Mouse (Mus musculus) thymus, postnatal 4 days (tissue): Measurements from ENCODE around the gene Pex14.

Experiments used
- DNase-seq: peaks from one replicate; pipeline ENCODE4 v3.0.0; 2021

The Pex14 gene

DNA sequence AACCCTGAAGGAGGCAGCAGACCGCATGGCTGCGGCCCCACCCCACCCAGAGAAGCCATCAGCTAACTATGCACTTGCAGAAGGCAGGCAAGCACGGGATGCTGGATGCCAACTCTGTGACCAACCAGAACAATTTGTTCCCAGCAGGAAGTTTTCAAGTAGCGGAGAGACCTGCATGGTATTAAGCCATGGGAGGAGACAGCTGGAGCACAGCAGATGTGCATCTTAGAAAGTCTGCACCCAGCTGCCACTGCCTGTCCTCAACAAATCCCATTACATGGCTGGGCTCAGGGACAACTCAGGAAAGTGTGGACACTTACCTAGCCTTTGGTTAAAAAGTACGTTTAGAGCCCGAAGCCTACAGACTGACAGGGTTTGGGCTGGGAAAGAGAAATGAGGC lies 117.4 kb downstream of the Pex14 start:
- DNase-seq = no peak

DNA sequence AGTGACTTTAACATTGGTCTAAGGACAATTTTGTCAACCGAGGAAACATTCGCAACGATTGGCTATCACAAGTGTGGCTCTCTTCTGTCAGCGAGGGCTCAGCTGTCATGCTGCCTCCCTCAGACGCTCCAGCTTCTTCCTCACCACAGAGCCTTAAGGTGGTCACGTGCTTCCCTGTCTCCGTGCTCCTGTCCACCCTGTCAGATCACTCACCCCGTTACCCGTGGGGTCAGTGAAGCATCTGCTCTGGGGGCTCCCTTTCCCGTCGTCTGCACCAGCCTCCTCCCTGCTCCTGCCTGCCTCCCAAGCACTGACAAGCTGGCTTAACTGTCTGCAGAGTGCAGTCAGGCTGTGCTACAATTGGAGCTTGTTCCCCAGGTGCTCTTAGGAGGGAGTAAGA lies 119.8 kb downstream of the Pex14 start:
- no peak for DNase-seq

DNA sequence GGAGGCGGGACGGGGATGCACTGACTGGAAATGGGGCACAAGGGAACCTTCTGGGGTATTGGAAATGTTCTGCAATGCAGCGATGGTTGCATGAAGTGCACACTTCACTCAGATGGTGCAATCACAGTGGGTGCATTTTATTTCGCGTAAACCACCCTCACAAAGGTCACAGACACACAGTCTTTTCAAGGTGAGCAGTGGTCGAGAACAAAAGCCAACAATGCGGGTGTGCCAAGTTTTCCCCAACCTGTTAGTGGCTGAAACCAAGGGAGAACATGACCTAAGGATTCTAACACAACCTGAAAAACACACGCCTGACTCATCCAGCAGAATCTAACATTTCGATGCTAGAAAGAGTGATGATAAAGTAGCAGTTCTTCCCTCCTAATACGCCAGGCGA lies 120.8 kb downstream of the Pex14 start:
- DNase-seq = no peak

DNA sequence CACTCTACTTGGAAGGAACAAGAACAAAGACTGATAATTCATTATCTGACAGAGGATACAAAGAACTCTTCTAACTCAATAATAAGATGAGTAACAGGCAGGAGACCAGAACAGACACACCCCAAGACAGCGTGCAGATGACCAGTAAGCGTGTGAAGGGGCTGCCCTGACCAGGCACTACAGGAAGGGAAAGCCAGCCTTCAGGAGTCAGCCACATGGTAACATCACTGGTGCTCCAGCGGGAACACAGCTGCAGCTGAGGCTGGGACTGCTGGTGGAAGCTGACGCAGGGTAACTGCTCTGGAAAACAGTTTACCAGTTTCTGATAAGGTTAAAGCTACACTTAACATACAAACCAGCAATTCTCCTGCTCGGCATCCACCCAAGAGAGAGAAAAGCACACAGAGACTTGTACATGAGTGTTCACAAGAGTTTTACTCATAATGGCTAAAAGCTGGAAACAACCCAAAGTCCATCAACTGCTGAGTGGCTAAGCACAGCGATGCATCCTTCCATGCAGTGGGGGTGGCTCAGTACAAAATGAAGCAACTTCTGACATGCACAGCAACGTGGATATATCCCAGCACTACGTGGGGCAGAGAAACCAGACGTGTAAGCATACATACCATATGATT lies 121.3 kb downstream of the Pex14 start:
- DNase-seq = no peak

DNA sequence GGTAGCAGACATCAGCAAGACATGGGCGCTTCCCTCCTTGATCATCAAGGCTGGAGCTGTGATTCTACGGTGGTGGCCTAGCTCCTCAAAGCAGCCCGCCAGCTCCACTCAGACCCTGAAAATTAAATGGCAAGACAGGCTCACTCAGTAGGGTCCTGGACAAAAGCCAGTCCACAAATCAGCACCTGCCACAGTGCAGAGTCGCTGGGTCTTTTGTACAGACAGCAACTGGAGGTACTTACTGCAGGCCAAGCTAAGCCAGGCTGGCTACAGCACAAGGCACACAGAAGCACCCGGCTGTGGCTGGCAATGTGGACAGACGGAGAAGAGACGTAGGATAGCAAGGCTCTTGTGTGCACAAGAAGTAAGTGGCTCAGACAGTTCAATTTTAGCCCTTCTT lies 124.8 kb downstream of the Pex14 start:
- no peak for DNase-seq

DNA sequence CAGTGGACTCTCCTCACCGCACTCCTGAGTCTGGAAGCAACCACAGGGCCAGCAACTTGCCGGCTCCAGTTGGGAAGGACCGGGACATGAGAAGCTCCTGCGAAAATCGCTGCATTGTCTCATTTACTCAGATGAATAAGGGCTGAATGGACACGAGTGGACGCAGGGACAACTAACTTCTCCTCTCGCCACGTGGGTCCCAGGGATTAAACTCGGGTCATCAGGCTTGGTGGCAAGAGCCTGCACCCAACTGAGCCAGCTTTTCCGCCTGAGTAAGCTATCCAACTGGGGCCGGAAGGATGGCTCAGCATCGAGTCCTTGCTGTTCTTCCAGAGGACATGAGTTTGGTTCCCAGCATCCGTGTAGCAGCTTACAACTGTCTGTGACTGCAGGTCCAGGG lies 126.3 kb downstream of the Pex14 start:
- no peak for DNase-seq

DNA sequence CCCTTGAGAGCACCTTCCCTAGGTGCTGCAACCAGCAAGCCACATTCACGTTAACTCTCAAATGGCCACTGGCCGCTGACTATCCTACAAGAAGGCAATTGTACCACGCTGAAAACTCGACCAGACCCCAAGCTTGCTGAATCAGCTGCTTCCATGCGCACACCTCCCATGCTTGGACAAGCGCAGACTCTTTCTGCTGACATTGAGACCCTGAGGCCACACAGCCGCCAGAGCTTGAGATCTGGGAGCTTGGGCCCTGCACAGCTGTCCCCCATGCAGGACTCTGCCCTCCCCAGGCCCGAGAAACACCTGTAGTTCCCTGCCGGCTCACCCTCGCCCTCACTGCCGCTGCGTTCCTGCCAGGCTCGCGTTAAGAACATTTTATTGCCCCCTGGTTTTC lies 127.0 kb downstream of the Pex14 start:
- no peak for DNase-seq

DNA sequence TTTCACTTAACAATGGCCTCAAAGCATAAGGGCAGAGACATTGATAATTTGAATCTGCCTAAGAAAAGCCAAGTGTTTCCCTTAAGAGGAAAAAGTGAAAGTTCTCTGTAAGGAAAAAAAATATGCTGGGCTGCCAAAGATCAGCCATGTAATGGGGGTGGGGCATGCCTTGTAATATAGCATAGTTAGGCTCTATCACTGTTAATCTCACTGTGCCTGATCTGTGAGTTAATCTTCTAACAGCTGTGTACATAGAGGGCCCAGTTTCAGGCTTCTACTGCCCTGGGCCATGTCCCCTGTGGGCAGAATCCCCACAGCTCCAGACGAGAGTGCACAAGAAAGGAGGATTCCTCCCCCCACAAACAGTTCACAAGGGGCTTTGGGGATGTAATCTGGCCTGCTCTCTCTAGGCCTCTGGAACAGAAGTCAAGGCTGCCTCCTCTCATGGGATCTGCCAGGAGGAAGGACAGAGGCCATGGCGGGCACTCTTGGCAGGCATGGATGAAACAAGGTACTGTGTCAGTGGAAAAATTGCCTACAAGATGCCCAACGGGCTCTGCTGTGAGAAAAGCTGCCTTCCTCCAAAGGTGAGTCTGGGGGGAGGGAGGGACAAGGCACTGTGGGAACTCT lies 127.9 kb downstream of the Pex14 start:
- no peak for DNase-seq

DNA sequence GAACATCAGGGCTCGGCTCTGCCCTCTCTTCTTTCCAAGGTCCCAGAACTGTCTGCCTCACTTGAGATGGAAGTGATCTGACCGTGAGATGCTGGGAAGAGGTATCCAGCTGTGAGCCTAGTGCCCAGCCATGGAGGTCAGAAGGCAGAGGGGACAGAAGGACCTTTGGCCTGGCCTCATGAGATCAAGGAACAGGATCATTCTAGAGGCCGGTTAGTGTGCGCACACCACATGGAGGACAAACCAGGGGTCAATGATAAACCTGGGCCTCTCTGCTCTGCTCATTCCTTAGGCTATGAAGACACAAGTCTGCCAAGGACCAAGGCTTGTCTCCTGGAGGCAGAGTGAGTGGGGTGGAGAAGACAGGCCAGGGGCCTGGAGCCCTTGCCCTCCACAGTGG lies 128.9 kb downstream of the Pex14 start:
- DNase-seq = no peak

DNA sequence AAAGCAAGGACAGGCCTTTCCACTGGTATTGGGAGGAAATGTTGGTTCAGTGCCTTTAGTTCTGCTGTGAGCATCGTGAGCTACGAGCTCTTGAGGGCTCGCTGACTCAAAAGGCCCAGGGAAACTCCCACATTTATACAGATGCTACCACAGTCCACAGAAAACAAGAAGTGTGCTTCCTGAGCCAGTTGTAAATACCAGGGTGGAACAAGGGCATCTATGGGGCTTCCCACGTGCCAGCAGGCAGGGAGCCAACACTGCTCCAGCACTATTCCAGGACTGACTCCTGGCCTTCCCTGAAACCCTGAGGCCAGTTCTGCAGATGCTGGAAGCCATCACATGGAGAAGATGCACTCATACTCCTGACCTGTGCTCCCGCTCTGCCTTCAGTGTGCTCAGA lies 130.1 kb downstream of the Pex14 start:
- no peak for DNase-seq

DNA sequence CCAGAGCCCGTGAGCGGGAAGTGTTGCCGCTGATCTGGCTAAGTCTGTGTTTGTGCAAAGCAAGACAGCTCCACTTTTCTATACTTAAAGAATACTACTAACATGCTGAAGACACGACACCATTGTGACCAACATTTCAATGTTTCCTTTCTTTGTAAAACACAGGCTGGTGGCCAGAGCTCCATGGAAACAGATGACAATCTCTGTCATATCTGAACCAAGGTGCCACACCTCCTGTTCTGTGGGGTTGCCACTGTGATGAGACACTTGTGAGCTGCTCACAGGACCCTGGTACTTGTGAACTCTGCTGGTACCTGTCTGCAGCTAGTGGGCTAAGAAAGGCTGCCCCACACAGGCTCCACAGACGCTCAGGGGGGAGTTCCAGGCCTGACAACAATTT lies 130.8 kb downstream of the Pex14 start:
- DNase-seq = no peak

DNA sequence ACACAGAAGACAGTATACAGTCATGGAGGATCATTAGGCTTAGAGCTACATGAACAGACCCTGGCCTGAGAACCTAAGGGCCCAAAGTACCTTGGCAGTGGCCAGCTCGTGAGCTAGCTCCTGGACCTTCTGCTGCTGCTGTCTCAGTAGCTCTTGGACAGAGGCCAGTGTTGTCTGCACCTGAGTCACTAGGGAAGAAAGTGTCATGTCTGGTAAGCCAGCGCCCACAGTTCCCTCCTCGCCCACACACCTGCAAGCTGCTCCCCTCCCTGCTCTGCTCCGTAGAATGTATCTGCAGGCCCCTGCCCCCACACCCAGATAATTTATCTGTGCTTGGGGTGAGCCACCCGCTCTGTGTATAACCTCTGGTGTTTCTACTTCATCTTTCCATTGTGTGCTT lies 133.5 kb downstream of the Pex14 start:
- no peak for DNase-seq

DNA sequence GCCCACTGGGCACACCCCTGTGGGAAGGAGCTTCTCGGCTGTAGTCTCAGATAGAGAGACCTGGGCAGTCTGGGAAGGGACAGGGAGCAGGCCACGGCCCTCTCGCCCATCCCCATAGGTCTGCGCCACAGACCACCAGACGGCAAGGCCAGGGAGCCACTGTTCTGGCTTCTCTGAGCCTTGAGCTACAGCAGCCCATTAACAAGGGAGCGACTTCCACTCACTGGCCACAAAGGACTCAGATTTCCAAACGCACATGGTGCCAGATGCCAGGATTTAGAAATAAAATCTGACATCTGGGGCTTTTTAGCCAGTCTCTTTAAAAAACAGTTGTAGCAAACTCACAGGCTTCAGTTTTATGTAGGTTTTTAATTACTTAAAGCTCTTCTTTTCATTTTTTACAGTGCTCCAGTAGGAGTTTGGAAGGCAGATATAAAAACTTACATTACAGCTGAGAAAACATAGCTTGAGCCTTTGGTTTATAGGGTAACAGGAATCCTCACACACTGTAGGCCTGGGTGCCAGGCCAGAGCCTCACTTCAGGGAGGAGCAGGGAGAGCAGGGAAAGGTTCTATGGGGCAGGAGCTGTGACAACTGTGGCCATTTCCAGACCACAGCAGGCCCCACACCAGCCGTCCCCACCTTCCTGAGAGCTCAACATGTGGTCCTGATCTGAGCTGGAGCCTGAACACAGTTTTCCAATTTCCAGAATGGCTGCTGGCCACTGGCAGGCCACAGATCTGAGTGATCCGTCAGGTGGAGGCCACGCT lies 134.9 kb downstream of the Pex14 start:
- DNase-seq = no peak

DNA sequence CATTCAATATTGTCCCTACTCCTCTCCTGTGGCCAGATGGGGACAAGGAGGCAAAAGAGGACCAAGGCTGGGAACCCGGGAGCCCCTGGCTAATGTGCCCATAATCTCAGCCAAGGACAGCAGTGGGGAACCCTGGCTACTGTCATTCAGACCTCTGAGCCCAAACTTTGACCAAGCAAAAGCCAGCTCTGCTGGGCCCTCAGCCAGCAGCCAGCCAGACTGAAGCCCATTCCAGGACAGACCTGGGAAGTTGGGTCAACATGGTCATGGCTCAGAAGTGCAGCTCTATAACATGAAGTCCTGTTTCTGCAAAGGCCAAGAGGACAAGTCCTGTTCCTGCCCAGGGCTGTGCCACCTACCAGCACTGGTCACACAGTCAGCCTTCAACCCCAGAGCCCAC lies 137.6 kb downstream of the Pex14 start:
- no peak for DNase-seq

DNA sequence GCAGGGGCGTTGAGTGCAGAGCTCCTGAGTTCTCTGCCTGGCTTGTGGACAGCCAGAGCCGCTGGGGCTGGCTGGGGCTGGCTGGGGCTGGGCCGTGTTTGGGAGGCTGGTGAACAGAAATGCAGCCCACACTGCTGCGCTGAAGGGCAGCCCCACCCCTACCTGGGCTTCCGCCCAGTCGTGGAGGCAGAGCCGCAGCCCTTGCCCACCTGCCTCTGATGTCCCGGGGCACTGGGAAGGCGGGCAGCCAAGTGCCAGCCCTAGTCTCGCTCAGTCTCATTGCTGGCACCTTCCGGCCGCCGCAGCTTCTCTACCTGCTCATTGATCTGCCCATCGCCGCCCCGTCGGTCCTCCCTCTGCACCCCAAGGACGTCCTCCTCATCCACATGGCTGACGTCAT lies 138.6 kb downstream of the Pex14 start:
- no peak for DNase-seq

DNA sequence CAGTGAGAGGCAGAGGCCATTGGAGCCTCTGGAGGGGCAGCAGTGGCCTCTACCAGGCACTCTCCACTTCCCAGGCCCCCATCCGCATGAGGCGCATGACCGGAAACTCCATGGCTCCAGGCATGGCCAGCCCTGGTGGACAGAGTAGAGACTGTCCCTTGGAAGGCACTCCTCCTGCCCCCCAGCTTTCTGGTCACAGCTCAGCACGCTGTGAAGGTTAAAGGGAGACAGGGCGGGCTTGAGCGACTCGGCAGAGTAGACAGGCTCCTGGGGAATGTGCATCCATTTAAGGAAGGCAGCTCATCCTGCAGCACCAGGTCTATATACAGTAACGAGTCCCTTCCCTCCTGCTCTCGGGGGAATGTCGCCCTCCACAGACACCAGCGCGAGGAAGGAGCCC lies 139.7 kb downstream of the Pex14 start:
- no peak for DNase-seq

DNA sequence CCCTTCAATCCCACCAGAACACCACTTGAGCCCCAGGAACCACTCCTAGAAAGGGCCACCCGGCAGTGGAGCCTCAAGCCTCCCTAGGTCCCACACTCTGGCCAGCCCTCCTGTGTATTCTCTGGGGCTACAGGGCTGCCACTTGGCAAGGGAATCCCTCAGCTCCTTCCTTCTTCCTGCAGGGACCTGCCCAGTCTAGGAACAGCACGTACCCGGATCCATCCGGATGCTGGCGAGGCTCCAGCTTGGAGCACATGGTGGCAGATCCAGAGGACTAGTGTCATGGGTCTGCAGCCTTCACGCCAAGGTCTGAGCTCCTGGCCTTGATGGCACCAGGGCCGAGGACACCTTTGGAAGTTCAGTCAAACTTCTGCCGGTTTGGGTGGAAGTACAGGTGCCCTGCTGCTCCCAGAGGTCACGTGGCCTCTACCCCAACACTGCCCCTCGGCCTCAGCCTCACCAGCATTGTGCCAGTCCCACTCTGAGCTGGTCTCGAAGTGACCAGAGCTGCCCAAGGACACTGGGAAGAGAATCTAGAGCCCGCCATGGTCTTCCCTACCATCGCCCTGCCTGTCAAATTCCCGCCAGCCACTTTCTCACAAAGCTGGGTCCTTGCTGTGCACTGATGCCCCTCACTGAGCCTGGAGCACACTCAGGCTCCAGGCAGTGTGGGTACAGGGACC lies 144.4 kb downstream of the Pex14 start:
- no peak for DNase-seq

DNA sequence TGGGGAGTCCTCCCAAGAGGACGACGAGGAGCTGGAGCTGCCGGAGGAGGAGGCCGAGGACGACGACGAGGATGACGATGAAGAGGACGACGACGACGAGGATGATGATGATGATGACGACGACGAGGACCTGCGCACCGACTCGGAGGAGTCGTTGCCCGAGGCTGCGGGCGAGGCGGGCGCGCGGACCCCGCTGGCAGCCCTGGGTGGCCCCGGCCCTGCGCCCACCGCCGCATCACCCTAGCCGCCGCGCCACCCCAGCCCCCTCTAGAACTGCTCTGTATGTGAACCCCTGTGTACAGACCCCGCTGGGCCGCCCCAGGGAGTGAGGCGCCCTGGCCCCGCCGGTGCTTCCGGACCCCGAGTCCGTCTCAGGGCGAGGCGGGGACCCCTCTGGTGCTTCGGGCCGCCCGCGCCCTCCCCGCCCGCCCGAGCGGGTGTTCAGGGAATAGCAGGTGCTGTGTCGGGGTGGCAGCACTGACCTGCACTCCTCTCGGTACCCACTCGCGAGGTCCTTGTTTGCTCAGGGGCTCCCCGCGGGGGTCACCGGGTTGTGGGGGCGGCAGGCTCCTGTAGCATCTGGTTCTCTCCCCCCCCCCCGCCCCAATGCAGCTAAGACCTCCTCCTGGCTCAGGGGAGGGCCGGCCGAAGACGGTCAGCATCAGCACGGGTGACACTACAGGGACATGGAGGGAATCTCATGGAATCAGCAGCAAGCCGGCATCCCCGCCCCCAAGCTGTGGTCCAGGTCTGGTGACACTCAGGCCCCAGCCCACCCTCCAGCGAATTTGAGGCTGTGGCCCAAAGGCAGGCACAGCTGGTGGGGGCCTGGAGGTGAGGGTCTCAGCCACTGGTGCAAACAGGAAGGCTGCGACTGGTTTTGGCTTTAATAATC lies 147.1 kb downstream of the Pex14 start:
- DNase-seq = peak; percentile 38

DNA sequence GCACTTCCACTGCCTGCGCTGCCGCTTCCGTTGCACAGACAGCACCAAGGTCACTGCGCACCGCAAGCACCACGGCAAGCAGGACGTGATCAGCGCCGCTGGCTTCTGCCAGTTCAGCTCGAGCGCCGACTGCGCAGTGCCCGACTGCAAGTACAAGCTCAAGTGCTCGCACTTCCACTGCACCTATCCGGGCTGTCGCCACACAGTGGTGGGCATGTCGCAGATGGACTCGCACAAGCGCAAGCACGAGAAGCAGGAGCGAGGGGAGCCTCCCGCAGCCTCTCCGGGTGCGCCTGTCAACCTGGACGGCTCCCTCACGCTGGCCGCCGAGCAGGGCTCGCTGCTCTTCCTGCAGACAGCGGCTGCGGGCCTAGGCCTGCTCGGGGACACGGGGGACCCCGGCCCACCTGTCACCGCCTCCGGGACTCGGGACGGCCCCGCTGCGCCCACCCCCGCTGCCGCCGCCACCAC lies 147.8 kb downstream of the Pex14 start:
- DNase-seq = peak; percentile 42

DNA sequence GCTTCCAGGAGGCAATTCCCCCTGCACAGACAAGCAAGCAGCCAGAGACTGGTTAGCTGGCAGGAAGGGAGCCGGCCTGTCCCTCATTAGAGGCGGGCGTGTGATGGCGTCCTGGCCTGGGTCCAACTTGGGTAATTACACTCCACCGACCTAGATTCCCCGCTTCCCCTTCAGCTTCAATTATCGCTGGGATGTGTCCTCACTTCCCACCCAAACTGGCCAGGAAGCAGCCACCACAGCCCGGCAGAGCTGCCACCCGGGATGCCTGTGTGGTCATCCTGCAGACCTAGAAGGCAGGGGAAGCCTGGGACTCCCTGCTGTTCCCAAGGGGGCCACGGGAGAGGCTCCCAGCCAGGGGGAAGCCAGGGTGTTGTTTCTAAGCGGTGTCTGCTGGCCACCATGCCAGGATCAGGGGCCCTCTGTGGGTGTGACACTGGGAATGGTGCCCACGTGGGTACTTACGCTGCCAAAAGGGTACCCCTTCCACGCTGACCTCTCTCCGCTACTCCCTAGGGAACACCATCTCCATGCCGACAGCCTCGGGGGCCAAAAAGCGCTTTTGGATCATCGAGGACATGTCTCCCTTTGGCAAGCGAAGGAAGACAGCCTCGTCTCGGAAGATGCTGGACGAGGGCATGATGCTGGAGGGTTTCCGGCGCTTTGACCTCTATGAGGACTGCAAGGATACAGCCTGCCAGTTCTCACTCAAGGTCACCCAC lies 148.6 kb downstream of the Pex14 start:
- DNase-seq = no peak

DNA sequence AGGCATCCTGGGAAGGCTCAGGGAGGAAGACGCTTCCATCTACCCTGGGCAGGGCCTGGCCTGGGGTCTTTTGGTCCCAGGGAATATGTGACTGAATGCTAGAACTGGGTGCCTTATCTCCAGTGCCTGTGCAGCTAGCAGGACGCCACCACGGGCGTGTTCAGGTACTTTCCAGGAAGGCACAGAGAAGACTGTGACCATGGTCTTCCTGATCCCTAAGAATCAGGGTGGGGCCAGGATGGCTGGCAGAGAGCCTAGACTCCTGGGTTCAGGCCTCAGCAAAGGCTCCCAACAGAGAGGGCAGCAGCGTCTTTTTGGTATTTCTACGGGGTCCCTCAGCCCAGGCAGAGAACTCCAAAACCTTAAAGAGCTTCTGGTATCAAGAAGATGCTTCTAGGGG lies 149.2 kb downstream of the Pex14 start:
- DNase-seq = no peak

DNA sequence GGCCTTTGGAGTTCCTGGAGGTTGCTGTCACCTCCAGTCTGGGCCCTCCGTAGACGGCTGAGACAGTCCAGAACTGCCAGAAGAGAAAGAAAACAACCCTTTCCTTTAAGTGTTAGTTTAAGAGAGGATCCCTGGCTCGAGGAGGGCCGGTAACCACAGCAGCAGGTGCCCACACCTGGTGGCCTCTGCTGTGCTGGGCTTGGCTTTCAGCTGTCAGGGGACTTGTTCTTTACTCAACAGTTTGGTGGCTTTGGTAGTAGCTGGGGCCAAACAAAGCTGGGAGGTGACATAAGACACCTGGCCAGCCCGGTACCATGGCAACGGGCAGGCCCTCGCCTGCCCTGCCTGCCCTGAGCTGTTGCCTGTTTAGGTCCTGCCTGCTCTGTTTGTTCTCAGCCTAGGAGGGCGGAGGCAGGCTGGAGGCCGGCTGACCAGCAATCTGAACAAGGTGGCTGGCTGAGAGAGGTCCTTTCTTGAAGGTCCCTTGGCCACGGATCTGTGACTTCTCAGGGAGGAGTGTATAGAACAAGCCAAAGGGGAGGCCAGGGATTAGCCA lies 151.8 kb downstream of the Pex14 start:
- DNase-seq = no peak
